Mouse (Mus musculus) v-Abl transformed pro-B cells (cell line): ENCODE measurements around the gene Dirc2.

Experiments
- in situ Hi-C, 2 experiments: fragments of 400-800 bp; cut with MboI; formaldehyde crosslinking; loops; one replicate each; pipeline ENCODE4 v1.15.1; 2025; ENCODE audit not compliant: unreplicated experiment in 2 of 2

Gene Dirc2

GRCm38 (mm10) chr16:35703763-35704679 is 65.1 kb downstream of the Dirc2 start:
- in situ Hi-C loops: no loop called here

- in situ Hi-C loops: no loop called here
These were observed 67.3 kb downstream of the Dirc2 start for GRCm38 (mm10) chr16:35701823-35702222.

GRCm38 (mm10) chr16:35696103-35696502 is 73.1 kb downstream of the Dirc2 start:
- in situ Hi-C loops: loop anchor here (25.0 kb wide), 2 partner anchors 741 to 766 kb away; partner anchors contain the start of gene Stfa3 (in 1 of the 2)

- in situ Hi-C loops: loop anchor here (25.0 kb wide), 2 partner anchors 743 to 768 kb away; partner anchors contain the start of gene Stfa3 (in 1 of the 2)
These were observed 74.8 kb downstream of the Dirc2 start for GRCm38 (mm10) chr16:35694250-35694846.

- in situ Hi-C loops: loop anchor here (25.0 kb wide), 2 partner anchors 746 to 771 kb away; partner anchors contain the start of gene Stfa3 (in 1 of the 2)
These were observed 77.5 kb downstream of the Dirc2 start for GRCm38 (mm10) chr16:35691606-35692005.

- in situ Hi-C loops: loop anchor here (25.0 kb wide), 2 partner anchors 751 to 776 kb away; partner anchors contain the start of gene Stfa3 (in 1 of the 2)
These were observed 82.7 kb downstream of the Dirc2 start for GRCm38 (mm10) chr16:35686491-35686890.

- in situ Hi-C loops: loop anchor here (25.0 kb wide), 2 partner anchors 752 to 777 kb away; partner anchors contain the start of gene Stfa3 (in 1 of the 2)
These were observed 84.1 kb downstream of the Dirc2 start for GRCm38 (mm10) chr16:35685027-35685426.

GRCm38 (mm10) chr16:35681327-35682108 is 87.6 kb downstream of the Dirc2 start:
- in situ Hi-C loops: loop anchor here (25.0 kb wide), 2 partner anchors 756 to 781 kb away; partner anchors contain the start of gene Stfa3 (in 1 of the 2)

- in situ Hi-C loops: loop anchor here (25.0 kb wide), 2 partner anchors 759 to 784 kb away; partner anchors contain the start of gene Stfa3 (in 1 of the 2)
These were observed 90.7 kb downstream of the Dirc2 start for GRCm38 (mm10) chr16:35678476-35678875.

GRCm38 (mm10) chr16:35677511-35678113 is 91.5 kb downstream of the Dirc2 start:
- in situ Hi-C loops: loop anchor here (25.0 kb wide), 2 partner anchors 760 to 785 kb away; partner anchors contain the start of gene Stfa3 (in 1 of the 2)

- in situ Hi-C loops: no loop called here
These were observed 104.3 kb downstream of the Dirc2 start for GRCm38 (mm10) chr16:35664847-35665246.

- in situ Hi-C loops: no loop called here
These were observed 105.2 kb downstream of the Dirc2 start for GRCm38 (mm10) chr16:35663831-35664414.

GRCm38 (mm10) chr16:35660222-35660621 is 108.9 kb downstream of the Dirc2 start:
- in situ Hi-C loops: no loop called here

- in situ Hi-C loops: no loop called here
These were observed 115.2 kb downstream of the Dirc2 start for GRCm38 (mm10) chr16:35653951-35654350.

- in situ Hi-C loops: no loop called here
These were observed 116.5 kb downstream of the Dirc2 start for GRCm38 (mm10) chr16:35652706-35653105.

- in situ Hi-C loops: no loop called here
These were observed 117.0 kb downstream of the Dirc2 start for GRCm38 (mm10) chr16:35652206-35652605.

- in situ Hi-C loops: no loop called here
These were observed 120.3 kb downstream of the Dirc2 start for GRCm38 (mm10) chr16:35648862-35649261.
